Mouse (Mus musculus) ovary, postnatal 10 days (tissue): ENCODE data around the gene Usp1.
"Not testable (repeated sequence)": the region's sequence is repeated elsewhere in the genome, so short reads cannot be mapped to it uniquely, and the experiment has no call there.

Experiments used
- DNase-seq: peaks from one replicate; pipeline ENCODE4 v3.0.0; 2022; ENCODE audit warnings: low spot score

Usp1 gene

GRCm38 (mm10) chr4:98979976-98980375 lies 56.4 kb downstream of the Usp1 start:
- not testable (repeated sequence) for DNase-seq

- DNase-seq = no peak
Measured at GRCm38 (mm10) chr4:98984701-98985100, 61.1 kb downstream of the Usp1 start.
